Mouse (Mus musculus): ENCODE data around the gene Mrpl14. TPM values are rescaled to one million over a fixed set of nuclear protein-coding genes. Genes with fewer than 3 reads are reported as not detected.

The Mrpl14 gene
- polyA plus RNA-seq, 1 experiment from 2014 or later, result 110 TPM

DNA sequence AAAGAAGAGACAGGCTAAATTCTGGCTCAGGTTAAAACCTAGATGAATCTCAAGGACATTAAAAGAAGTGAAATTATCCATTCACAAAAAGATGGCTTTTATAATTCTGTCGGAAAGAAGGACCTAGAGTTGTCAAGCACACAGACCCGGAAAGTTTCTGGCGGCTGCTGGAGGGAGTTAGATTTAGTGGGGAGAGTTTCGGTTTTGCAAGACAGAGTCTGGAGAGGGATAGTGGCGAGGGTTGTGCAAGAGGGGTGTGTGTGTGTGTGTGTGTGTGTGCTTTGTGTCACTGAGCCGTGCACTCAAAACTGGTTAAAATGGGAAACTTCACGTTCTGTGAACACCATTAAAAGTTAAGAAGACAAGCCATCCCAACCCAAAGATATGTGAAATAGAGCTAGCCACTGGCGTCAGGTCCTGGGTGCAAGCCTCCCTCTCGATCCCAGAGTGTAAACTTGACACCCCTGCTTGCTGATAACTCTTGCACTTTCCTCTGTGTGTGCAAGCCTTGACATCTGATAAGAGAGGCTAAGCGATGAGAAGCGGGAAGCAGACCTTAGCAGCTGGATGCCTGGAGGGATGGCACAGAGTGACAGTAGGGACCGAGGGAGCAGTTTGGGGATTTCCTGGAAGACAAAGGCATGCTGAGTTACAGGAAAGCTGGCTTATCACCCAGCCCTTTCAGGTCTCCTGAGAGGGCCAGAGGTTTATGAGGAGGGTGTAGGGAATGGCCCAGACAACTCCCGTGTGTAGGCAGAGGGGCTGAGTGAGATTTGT is 56.4 kb downstream of the Mrpl14 start:
- Histone ChIP-seq H3K4me1 (ENCODE audit: control insufficient read depth, insufficient read depth, low read length) (no peaks in the 10 kb centered on the region), H3K4me3 (replicated peaks; ENCODE audit: low read depth, low read length) (no peak overlapping the region), H3K27me3 (ENCODE audit: control insufficient read depth, insufficient read depth, low read length) (no peaks in the 10 kb centered on the region), H3K36me3 (ENCODE audit: control insufficient read depth, insufficient read depth, low read length) (no peaks in the 10 kb centered on the region), H3K4me2 (ENCODE audit: low read length) (no peak overlapping the region), H3K9ac (replicated peaks; ENCODE audit: low read length) (0 out of 2 replicates have a peak overlapping the region, but pooled peaks have one; percentile 29), H3K9me3 (ENCODE audit: control insufficient read depth, low read length) (no peaks in the 10 kb centered on the region), H3K27ac (replicated peaks; ENCODE audit: low read depth, low read length) (no peak overlapping the region)
- 58% methylated on average over 13 of the region's 13 CpGs for WGBS
- ATAC-seq (ENCODE audit: low FRiP score, low TSS enrichment) (no peak), DNase-seq (no peak)

GRCm38 (mm10) chr17:45745629-45746028 is 59.5 kb downstream of the Mrpl14 start:
- no peak overlapping the region for H3K4me2 ChIP-seq (ENCODE audit: low read length)
- no peaks in the 10 kb centered on the region for H3K27me3 ChIP-seq (ENCODE audit: control insufficient read depth, insufficient read depth, low read length)
- no peaks in the 10 kb centered on the region for H3K9me3 ChIP-seq (ENCODE audit: control insufficient read depth, low read length)
- H3K27ac ChIP-seq (replicated peaks; ENCODE audit: low read depth, low read length), result no peak overlapping the region
- DNase-seq, result no peak
- H3K4me3 ChIP-seq (replicated peaks; ENCODE audit: low read depth, low read length), result no peak overlapping the region
- 87% methylated on average over 2 of the region's 2 CpGs for WGBS
- no peaks in the 10 kb centered on the region for H3K36me3 ChIP-seq (ENCODE audit: control insufficient read depth, insufficient read depth, low read length)
- no peaks in the 10 kb centered on the region for H3K4me1 ChIP-seq (ENCODE audit: control insufficient read depth, insufficient read depth, low read length)
- no peak overlapping the region for H3K9ac ChIP-seq (replicated peaks; ENCODE audit: low read length)
- ATAC-seq (ENCODE audit: low FRiP score, low TSS enrichment), result no peak

DNA sequence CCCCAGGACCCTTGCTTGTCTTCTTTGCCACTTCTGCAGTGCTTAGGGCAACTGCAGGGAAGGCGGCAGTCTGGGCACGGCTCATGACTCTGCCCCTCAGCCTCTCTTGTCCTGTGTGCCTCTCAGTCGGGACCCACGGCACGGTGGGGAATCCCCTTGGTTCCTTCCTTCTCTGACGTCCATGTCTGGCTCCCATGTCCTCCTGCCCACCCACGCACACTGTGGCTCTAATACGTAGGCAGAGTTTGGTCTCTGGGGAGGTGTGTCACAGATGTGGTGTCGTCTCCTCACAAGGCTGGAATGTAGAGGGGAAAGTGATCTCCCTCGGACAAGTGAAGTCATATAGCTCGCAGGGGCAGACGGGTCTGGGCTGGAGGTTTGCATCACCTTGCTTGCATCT is 60.6 kb downstream of the Mrpl14 start:
- H3K9ac ChIP-seq (replicated peaks; ENCODE audit: low read length), result no peak overlapping the region
- DNase-seq, result no peak
- H3K4me2 ChIP-seq (ENCODE audit: low read length), result no peak overlapping the region
- WGBS, result 76% methylated on average over 12 of the region's 12 CpGs
- ATAC-seq (ENCODE audit: low FRiP score, low TSS enrichment), result no peak
- H3K4me1 ChIP-seq (ENCODE audit: control insufficient read depth, insufficient read depth, low read length), result no peaks in the 10 kb centered on the region
- H3K9me3 ChIP-seq (ENCODE audit: control insufficient read depth, low read length), result no peaks in the 10 kb centered on the region
- H3K27ac ChIP-seq (replicated peaks; ENCODE audit: low read depth, low read length), result no peak overlapping the region
- H3K36me3 ChIP-seq (ENCODE audit: control insufficient read depth, insufficient read depth, low read length), result no peaks in the 10 kb centered on the region
- H3K27me3 ChIP-seq (ENCODE audit: control insufficient read depth, insufficient read depth, low read length), result no peaks in the 10 kb centered on the region
- H3K4me3 ChIP-seq (replicated peaks; ENCODE audit: low read depth, low read length), result no peak overlapping the region

DNA sequence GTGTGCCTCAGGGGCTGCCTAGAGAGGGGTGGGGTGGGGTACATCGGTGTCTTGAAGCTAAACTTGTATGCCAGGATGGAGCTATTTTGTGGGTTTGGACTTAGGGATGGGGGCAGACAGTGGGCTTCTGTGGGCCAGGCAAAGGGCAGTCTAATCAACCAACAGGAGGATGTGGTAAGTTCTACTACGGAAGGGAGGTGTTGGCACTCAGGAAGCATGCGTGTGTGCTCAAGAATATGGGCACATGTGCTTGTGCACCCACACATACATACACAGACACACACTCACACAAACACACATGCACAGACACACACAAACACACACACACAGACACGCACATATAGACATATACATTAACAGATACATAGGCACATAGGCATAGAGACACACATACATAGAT is 61.2 kb downstream of the Mrpl14 start:
- no peaks in the 10 kb centered on the region for H3K27me3 ChIP-seq (ENCODE audit: control insufficient read depth, insufficient read depth, low read length)
- no peak for ATAC-seq (ENCODE audit: low FRiP score, low TSS enrichment)
- no peaks in the 10 kb centered on the region for H3K9me3 ChIP-seq (ENCODE audit: control insufficient read depth, low read length)
- 100% methylated on average over 4 of the region's 4 CpGs for WGBS
- no peak overlapping the region for H3K27ac ChIP-seq (replicated peaks; ENCODE audit: low read depth, low read length)
- H3K9ac ChIP-seq (replicated peaks; ENCODE audit: low read length), result no peak overlapping the region
- H3K4me2 ChIP-seq (ENCODE audit: low read length), result no peak overlapping the region
- no peaks in the 10 kb centered on the region for H3K4me1 ChIP-seq (ENCODE audit: control insufficient read depth, insufficient read depth, low read length)
- no peak overlapping the region for H3K4me3 ChIP-seq (replicated peaks; ENCODE audit: low read depth, low read length)
- DNase-seq, result no peak
- no peaks in the 10 kb centered on the region for H3K36me3 ChIP-seq (ENCODE audit: control insufficient read depth, insufficient read depth, low read length)

Other genes starting within 250 kb of the Mrpl14 start
- gene Spats1, start 210.9 kb upstream of the Mrpl14 start, polyA plus RNA-seq (2014; fragmentation: Nextera tagmentation; extraction: Ambion mirVana), result 2.1 and 3.1 TPM in 2 replicates
- gene Aars2, start 179.5 kb upstream of the Mrpl14 start, polyA plus RNA-seq (2014; fragmentation: Nextera tagmentation; extraction: Ambion mirVana), result 13.6 and 14.8 TPM in 2 replicates
- gene Tcte1, start 162.9 kb upstream of the Mrpl14 start, polyA plus RNA-seq (2014; fragmentation: Nextera tagmentation; extraction: Ambion mirVana), result 3.0 and 5.8 TPM in 2 replicates
- 20.4 and 24.1 TPM in 2 replicates for gene Tmem151b, start 136.6 kb upstream of the Mrpl14 start, polyA plus RNA-seq (2014; fragmentation: Nextera tagmentation; extraction: Ambion mirVana)
- 4.2 and 4.9 TPM in 2 replicates for gene Nfkbie, start 130.6 kb upstream of the Mrpl14 start, polyA plus RNA-seq (2014; fragmentation: Nextera tagmentation; extraction: Ambion mirVana)
- gene Slc35b2, start 122.4 kb upstream of the Mrpl14 start, polyA plus RNA-seq (2014; fragmentation: Nextera tagmentation; extraction: Ambion mirVana), result 73.0 and 77.1 TPM in 2 replicates
- 1,248 and 1,388 TPM in 2 replicates for gene Hsp90ab1, start 113.1 kb upstream of the Mrpl14 start, polyA plus RNA-seq (2014; fragmentation: Nextera tagmentation; extraction: Ambion mirVana)
- 21.2 and 33.2 TPM in 2 replicates for gene Slc29a1, start 86.7 kb upstream of the Mrpl14 start, polyA plus RNA-seq (2014; fragmentation: Nextera tagmentation; extraction: Ambion mirVana)
- gene Mymx, start 84.2 kb upstream of the Mrpl14 start, polyA plus RNA-seq (2014; fragmentation: Nextera tagmentation; extraction: Ambion mirVana), result not detected in 2 replicates
- gene Capn11, start 27.0 kb upstream of the Mrpl14 start, polyA plus RNA-seq (2014; fragmentation: Nextera tagmentation; extraction: Ambion mirVana), result 0.08 and 2.4 TPM in 2 replicates
- gene Tmem63b, start 583 bp downstream of the Mrpl14 start, polyA plus RNA-seq (2014; fragmentation: Nextera tagmentation; extraction: Ambion mirVana), result 123 and 130 TPM in 2 replicates
- 0.47 TPM in 1 of 2 replicates, not detected in the other for gene 1600014C23Rik, start 47.5 kb downstream of the Mrpl14 start, polyA plus RNA-seq (2014; fragmentation: Nextera tagmentation; extraction: Ambion mirVana)